Mouse (Mus musculus) 3T3-L1 (cell line): ENCODE data around the gene Myh9.
"Not testable (repeated sequence)": the region's sequence is repeated elsewhere in the genome, so short reads cannot be mapped to it uniquely, and the experiment has no call there.

Experiments used
- DNase-seq: peaks from one replicate; pipeline ENCODE4 v3.0.0-alpha.2; 2015; ENCODE audit warnings: low read depth, low spot score

Myh9 gene

DNA sequence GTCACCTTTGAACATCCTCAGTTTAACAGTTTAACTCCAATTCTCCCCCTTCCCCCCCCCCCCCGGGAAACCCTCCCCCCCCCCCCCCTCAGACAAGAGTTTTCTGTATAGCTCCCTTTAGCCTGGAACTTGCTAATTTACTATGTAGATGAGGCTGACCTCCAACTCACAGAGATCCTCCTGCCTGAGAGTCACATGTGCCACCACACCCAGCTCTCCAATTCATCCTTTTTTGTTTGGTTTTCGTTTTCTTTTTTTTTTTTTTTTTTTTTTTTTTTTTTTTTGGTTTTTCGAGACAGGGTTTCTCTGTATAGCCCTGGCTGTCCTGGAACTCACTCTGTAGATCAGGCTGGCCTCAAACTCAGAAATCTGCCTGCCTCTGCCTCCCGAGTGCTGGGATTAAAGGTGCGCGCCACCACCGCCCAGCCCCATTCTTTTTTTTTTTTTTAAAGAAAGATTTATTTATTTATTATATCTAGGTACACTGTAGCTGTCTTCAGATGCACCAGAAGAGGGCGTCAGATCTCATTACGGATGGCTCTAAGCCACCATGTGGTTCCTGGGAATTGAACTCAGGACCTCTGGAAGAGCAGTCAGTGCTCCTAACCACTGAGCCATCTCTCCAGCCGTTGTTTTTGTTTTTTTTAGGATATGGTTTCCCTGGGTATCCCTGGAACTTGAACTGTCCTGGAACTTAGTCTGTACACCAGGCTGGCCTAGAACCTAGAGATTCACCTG, 25.4 kb upstream of the Myh9 start:
- DNase-seq = not testable (repeated sequence)

DNA sequence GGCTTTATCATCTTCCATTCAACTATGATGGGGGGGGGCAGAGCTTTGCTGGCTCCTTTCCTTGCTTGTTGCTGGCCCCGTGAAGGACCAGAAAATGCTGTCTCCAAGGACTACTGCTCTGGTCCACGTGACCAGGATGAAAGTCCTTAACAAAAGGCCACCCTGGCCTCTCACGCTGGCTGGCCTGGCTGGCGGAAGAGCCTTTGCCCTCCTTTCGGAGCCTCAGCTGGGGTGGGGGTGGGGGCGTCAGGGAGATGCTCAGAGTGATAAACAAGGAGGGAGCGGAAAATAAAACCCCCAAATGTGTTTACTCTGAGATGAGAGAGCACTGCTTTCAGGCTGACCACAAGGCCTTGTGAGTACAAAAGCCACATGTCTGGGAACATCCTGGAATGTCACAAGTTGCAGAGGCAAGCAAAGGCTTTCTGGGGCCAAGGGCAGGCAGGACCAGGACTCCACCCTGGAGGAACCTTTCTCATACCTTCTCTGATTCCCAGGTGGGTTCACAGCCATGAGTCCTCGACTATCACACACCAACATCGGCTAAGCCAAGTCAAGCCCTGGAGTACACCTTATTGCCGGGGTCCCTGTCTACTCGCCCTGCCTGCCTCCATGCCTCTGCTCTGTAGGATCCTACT, 24.7 kb upstream of the Myh9 start:
- DNase-seq = peak; percentile 36

- DNase-seq = no peak
These were observed 22.2 kb upstream of the Myh9 start for GRCm38 (mm10) chr15:77864063-77864758.

- peak; percentile 78 for DNase-seq
These were observed 21.3 kb upstream of the Myh9 start for GRCm38 (mm10) chr15:77862991-77863972.

DNA sequence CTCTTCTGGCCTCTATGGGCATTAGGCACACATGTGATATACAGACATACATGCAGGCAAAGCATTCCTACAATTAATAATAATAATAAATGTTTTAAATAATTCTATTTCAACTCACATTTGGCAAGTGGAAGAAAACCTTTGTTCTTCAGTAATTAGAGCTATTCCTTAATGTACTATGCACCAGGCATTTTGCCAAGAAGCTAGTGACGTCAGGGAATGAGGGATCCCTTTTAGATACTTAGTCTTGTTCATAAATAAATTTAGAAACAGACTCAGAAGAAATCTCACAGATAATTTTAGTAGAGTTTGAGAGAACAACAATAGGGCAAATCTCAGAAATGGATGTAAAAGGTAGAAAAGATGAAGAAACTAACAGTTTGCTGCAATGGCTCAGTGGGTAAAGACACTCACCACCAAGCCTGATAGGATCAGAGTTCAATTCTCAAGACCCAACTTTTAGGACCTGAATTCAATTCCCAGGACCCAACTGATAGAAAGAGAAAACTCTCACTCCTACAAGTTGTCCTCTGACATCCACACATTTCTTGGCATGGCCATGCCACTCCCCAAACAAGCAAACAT, 18.2 kb upstream of the Myh9 start:
- no peak for DNase-seq

DNA sequence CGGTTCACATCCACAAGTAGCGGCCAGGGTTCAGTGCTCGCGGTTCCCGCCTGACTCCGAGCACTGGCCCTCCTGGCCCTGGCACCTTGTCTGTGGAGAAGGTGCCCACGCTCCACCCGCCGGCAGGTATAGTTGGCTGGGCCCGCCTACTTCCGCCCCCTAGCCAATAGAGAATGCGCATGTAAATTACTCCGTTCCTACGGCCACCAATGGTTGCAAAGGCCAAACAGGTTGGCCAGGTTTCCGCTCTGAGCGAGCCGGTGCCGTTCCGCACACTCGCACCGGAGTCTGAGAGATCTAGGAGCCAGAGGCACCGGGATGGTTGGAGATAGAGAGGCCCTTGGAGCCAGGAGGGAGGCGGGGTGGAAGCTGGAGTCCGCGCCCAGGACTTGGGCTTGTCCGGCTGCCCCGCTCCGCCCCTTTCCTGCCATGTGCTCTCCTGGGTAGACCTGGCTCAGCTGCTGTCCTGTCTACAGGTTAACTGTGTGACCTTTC, 15.7 kb upstream of the Myh9 start:
- DNase-seq = no peak

- no peak for DNase-seq
These were observed 14.6 kb upstream of the Myh9 start for GRCm38 (mm10) chr15:77856541-77856940.

- no peak for DNase-seq
These were observed 13.3 kb upstream of the Myh9 start for GRCm38 (mm10) chr15:77855301-77855700.

GRCm38 (mm10) chr15:77852001-77852400, 10.0 kb upstream of the Myh9 start:
- DNase-seq = no peak

DNA sequence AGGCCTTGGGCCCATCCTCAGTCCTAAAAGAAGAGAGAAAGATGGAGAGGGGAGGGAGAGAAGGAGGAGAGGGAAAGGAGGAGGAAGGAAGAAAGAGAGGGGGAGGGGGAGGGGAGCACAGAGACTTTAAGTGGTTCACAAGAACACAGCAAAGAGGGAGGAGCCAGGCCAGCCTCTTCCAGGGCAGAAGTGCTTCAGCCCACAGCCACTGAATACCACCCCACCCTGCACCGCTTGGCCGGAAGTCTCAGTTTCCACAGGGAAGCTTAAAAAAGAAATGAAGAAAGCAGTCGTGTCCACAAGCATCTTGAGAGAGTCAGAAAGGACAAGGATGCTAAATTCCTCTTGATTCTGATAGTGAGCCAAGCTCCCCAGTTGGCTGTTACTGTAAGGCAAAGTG, 9.2 kb upstream of the Myh9 start:
- no peak for DNase-seq

DNA sequence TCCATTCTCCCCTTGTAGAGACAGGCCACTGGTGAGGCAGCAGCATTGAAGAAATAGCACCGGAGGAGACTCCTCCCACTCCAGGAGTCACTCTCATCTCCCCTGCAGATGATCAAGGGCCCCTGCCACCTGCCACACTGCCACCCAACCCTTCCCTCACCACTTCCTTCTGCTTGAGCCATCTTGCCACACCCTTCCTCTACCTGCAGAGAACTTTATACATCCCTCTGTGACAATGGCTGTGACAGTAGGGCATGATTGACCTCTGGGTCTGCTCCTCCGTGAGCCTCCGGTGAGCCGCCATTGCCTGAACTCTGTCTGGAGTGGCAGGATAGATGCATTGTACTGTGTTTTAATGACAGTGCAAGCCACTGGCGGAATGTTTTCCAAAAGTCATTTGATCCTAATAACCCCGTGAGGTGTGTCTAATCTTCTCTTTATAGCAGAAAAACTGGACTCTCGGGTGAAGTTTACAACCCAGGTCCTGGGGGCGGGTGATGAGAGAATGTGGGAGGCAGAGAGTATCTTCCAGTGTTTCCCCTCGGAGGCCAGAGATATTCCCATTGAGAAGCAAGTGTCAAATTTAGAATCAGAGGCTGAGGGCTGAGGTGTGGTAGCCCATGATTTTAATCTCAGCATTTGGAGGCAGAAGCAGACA, 7.7 kb upstream of the Myh9 start:
- no peak for DNase-seq

DNA sequence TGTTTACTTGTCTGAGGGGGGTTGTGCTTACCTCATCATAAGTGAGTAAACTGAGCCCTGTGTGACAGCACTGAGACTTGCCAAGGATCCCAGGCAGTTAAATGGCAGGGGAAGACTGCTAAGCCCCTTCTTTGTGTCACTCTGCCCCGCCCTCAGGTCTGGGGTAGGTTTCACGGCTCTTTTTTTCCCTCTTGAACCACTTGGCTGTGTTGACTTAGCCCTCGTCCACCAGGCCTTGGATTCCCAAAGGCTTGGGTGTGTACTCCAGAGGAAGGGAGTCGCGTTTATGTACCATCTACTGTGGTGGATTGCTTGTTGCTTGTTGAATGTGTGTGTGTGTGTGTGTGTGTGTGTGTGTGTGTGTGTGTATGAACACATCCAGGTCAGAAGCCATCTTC, 7.1 kb upstream of the Myh9 start:
- no peak for DNase-seq

DNA sequence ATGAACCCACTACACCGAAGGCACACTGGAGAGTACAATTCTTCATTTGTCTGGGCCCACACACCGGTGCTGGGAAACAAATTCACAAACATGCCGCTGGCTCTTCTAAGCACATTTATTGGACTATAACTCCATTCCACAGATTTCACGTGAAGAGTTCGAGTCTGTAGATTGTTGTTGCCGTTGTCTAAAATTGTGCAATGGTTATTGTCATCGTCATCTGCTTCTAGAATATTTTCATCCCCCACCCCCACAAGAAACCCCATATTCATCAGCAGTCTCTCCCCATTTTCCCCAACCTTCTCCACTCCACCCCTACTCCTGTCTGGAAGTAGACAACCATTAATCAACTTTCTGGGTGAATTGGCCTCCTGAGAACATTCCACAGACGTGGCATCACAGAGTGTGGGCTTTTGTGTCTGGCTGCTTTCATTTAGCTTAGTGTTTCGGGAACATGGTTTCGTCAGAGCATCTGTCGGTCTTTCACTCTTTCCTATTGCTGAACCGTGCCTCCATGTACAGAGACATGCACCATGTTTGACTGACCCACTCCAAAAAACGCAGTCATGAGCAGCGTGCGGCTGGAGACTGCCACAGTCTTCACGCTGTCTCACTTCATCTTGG, 6.6 kb upstream of the Myh9 start:
- peak; percentile 76 for DNase-seq

- no peak for DNase-seq
These were observed 5.9 kb upstream of the Myh9 start for GRCm38 (mm10) chr15:77847826-77848225.

DNA sequence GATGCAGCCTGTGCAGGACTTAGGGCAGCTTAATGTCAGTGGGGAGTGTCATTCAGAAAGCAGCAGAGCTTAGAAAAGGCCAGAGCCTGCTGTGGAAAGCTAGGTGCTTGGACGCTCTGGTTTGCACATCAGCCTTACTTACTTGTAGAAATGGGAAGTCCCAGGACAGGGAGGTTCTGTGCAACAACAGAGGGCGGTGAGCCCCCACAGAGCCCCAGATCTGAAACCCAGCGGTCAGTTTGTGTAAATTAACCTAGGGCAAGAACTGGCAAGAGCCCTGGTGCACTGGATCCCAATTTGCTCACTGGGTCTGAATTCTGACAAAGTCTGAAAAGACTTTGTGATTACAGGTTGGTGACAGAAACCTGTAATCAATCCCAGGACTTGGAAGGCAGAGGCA, 5.1 kb upstream of the Myh9 start:
- DNase-seq = no peak

GRCm38 (mm10) chr15:77845931-77846595, 4.1 kb upstream of the Myh9 start:
- DNase-seq = not testable (repeated sequence)

- DNase-seq = no peak
These were observed 3.1 kb upstream of the Myh9 start for GRCm38 (mm10) chr15:77844955-77845635.

DNA sequence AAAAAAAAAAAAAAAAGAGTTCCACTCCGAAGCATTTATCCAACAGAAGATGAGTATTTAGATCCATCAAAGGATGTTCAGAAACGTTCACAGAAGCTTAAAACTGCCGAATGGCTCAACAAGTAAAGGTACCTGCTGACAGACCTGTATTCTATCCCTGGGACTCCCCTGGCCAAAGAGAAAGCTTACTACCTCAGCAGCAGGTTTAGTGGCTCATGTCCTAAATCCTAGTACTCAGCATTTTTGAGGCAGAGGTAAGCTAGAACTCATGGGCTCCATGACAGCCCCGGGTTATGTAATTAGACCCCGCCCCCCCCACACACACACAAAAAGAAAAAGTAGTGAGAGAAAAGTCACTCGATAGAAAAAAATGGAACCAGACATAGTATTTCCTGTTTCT, 2.1 kb upstream of the Myh9 start:
- no peak for DNase-seq

DNA sequence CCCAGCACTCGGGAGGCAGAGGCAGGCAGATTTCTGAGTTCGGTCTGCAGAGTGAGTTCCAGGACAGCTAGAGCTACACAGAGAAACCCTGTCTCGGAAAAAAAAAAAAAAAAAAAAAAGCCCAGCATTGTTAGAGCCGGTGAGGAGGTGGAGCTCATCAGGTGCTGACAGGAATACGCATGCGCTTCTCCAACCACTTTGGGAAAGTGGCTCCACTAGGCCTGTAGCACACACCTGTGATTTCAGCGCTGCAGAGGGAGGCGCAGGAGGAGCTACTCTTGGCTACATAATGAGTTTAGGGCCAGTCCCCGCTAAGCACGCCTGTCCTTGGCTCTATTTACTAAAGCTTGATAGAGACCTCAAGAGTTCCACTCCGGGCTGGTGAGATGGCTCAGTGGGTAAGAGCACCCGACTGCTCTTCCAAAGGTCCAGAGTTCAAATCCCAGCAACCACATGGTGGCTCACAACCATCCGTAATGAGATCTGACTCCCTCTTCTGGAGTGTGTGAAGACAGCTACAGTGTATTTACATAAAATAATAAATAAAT, 1.6 kb upstream of the Myh9 start:
- not testable (repeated sequence) for DNase-seq
